Mouse (Mus musculus): ENCODE measurements around the gene Gm49333.

DNA sequence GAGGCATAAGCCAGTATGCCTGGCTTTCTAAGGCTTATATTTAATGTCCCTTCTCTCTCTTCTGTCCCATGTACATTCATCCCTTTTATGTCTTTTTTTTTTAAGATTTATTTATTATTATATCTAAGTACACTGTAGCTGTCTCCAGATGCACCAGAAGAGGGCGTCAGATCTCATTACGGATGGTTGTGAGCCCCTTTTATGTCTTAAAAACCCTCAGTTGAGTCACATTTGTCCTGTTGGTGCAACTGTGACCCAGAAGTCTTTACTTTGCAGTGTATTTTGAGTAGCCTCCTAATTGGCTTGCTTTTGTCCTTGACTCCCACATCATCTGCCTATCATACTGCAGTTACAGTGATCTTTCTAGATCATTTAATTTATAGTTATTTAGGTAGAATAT lies 41.9 kb downstream of the Gm49333 start:
- TF ChIP-seq CTCF (IDR thresholded peaks at IDR 0.05; ENCODE audit: insufficient read depth, low read depth, low read length) (no peak), POLR2A (IDR thresholded peaks at IDR 0.05; ENCODE audit: insufficient read depth, low read depth, low read length) (no peak)
